Mouse (Mus musculus) Patski (cell line): Measurements from ENCODE around the gene Polr3e. TPM values are rescaled to one million over a fixed set of nuclear protein-coding genes. Genes with fewer than 3 reads are reported as not detected.
A peak's percentile ranks its signal among the peaks of the same experiment; 100 is the strongest.
"Not testable (repeated sequence)": the region's sequence is repeated elsewhere in the genome, so short reads cannot be mapped to it uniquely, and the experiment has no call there.

ENCODE experiments used
- ATAC-seq: fragments of 100-300 bp; one replicate; pipeline ENCODE4 v1.8.0; 2021
- CTCF ChIA-PET: fragments of 350-600 bp; sonication (Branson Sonifier 250); formaldehyde crosslinking; loops from one replicate; lab custom pipeline; 2022; ENCODE audit warnings: inconsistent platforms; lab: Charles Lee
- POLR2A ChIA-PET: fragments of 350-600 bp; sonication (Branson Sonifier 250); formaldehyde crosslinking; loops from one replicate; lab custom pipeline; 2022; ENCODE audit warnings: antibody characterized with exemption, inconsistent platforms; lab: Charles Lee
- DNase-seq: peaks from one replicate; pipeline ENCODE4 v3.0.0-alpha.2; 2011; ENCODE audit warnings: low read depth, low spot score
- H3K27me3 ChIP-seq: fragments of 371-371 bp; one replicate; pipeline ENCODE4 v1.5.1; 2021
- CTCF ChIP-seq: fragments of 100-300 bp; IDR thresholded peaks from one replicate; pipeline ENCODE4 v1.5.1; 2021
- in situ Hi-C: fragments of 300-500 bp; cut with MboI; formaldehyde crosslinking; loops from 3 replicates; pipeline ENCODE4 v1.11.1; 2018; ENCODE audit warnings: low pct_unique_long_range_greater_than_20kb, mixed read lengths
- polyA plus RNA-seq: library from polyadenylated mRNA; unstranded; gene quantifications from one replicate; pipeline ENCODE4 v1.2.3, GENCODE M21; 2021

Polr3e gene
- polyA plus RNA-seq, 1 experiment from 2014 or later = 27.2 TPM

DNA sequence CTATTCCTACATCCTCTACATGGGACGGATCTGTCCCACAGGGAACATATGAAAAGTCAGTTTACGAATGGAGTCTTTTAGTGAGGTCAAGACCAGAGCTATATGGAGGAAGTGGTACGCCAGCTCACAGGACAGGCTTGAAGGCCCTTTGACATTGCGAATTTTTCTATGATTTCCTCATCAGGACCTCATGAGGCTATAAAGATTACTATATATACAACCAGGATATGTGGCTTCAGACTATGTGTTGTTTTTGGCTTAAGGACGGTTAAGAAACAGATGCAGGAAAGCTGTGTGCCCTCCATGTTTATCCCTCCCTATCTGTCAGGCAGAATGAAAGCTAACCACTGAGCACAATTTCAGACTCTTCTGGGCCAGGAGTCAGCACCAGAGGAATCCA, 45.6 kb downstream of the Polr3e start:
- CTCF ChIA-PET = interaction anchor here (1.0 to 2.7 kb wide), 4 partner anchors 8 to 40 kb away, joined by 3 to 7 read pairs (median 4); no protein-coding TSS in a partner anchor
- ATAC-seq (no peak), DNase-seq (no peak)
- POLR2A ChIA-PET = interaction anchor here (0.6 kb wide), 1 partner anchor 1745 kb away, joined by 4 read pairs; no protein-coding TSS in a partner anchor
- in situ Hi-C loops = loop anchor here (10.0 kb wide), 1 partner anchor 102 kb away; no protein-coding TSS in a partner anchor
- no peaks in the 10 kb centered on the region for H3K27me3 ChIP-seq
- no peak for TF ChIP-seq CTCF

DNA sequence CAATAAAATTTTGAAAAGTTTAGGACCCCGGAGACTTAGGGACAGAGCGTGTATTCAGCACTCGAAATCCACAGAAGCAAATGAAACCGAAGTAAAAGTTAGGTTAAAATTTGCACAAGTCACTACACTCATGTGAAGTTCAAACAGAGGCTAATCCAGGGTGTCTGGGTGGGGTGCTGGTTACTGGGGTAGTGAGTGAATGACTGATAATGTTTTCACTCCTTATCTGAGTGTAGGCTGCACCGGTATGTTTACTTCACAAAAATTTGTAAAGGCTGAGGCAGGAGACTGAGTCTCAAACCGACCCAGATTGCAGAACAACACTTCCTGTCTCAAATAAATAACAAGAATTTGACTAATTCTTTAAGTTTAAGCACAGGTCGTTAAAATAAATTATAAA, 51.7 kb downstream of the Polr3e start:
- H3K27me3 ChIP-seq = no peaks in the 10 kb centered on the region
- ChIA-PET POLR2A (no interaction called here), CTCF (no interaction called here)
- no peak for TF ChIP-seq CTCF
- ATAC-seq = no peak
- in situ Hi-C loops = loop anchor here (10.0 kb wide), 1 partner anchor 96 kb away; no protein-coding TSS in a partner anchor
- no peak for DNase-seq

DNA sequence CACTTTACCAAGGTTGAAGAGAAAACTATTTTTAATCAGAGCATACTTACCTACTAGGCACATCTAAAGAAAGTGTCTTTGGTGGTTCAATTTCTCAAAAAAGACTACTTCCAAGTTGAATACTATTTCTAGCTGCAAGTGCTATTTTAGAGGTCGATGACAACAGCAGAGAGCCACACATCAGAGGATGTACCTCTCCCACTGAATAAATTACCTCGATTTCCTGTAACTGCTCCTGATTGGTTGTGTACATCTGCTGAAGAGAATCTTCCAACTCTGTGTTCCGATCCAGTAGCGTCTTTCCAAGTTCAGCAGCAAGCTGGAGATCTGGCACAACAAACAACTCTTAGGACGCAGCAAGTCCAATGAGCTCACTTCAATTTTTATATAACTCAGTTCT, 52.6 kb downstream of the Polr3e start:
- ChIA-PET CTCF (interaction anchor here (1.0 to 1.6 kb wide), 2 partner anchors 8 to 17 kb away, joined by 3 to 5 read pairs; no protein-coding TSS in a partner anchor), POLR2A (no interaction called here)
- ATAC-seq (no peak), DNase-seq (no peak)
- in situ Hi-C loops = no loop called here
- H3K27me3 ChIP-seq = no peaks in the 10 kb centered on the region
- TF ChIP-seq CTCF = no peak

DNA sequence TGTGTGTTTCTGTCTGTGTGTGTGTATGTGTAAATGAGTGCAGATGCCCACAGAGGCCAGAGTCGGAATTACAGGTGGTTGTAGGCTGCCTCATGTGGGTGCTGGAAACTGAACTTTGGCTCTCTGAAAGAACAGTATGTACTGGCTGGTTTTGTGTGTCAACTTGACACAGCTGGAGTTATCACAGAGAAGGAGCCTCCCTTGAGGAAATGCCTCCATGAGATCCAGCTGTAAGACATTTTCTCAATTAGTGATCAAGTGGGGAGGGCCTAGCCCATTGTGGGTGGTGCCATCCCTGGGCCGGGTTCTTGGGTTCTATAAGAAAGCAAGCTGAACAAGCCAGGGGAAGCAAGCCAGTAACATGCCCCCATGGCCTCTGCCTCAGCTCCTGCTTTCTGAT, 54.9 kb downstream of the Polr3e start:
- POLR2A ChIA-PET, in situ Hi-C loops, DNase-seq, ATAC-seq, H3K27me3 ChIP-seq: not testable (repeated sequence)
- CTCF ChIA-PET = interaction anchor here (0.9 to 2.3 kb wide), 2 partner anchors 28 kb away, joined by 3 to 5 read pairs; no protein-coding TSS in a partner anchor

DNA sequence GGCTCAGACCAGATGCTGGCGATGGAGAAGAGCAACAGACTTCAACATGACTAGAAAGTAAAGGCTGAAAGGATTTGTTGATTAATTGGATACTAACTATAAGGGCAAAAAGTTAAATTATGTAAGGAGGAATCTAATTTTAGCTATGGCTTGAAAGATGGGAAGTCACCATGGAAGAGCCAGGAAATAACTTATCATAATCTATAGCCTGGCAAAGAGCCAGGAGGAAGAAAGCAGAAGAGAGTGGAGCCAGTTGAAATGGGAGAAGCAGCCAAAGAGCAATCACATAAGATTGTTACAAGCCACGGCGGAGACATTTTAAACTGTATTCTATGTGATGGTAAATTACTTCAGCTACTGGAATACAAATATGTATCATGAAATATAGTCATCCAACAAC, 56.5 kb downstream of the Polr3e start:
- TF ChIP-seq CTCF = no peak
- POLR2A ChIA-PET = no interaction called here
- no peaks in the 10 kb centered on the region for H3K27me3 ChIP-seq
- ATAC-seq (no peak), DNase-seq (no peak)
- CTCF ChIA-PET = interaction anchor here (0.7 to 2.1 kb wide), 5 partner anchors 14 to 104 kb away, joined by 3 to 9 read pairs (median 3); no protein-coding TSS in a partner anchor
- in situ Hi-C loops = no loop called here

DNA sequence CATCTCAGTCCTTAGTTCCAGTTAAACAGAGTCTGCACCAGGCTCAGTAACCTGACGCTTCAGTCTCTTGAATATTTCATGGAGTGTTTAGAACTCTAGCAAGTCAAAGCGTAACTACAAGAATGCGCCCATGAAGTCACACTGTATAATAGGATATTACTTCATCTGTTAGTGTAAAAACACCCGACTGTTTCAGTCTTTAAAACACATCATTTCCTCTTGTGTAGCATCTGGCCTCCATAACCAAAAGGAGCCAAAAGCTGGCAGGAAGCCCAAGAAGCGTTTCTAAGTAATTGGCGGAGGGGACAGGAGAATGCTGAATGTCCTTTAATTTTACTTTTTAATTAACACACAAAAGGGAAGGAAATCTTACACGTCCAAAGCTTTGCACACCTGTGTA, 59.5 kb downstream of the Polr3e start:
- no peak for ATAC-seq

DNA sequence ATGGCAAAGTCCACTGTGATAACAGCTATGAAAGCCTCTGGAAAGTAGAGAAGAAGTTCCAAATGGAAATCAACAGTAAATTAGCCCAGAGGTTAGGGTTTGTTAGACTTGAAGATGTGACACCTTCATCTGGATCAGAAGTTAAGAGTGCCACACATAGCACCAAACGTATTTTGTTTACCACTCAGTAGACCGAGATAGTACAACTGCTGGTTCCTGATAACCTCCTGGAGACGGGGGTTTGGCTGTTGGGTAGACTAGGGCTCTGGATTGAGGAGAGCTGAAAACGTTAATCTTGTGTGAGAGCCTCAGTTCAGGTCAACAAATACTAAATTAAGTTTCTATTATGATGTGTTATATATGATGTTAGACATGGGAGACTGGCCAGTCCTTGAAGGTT, 62.5 kb downstream of the Polr3e start:
- H3K27me3 ChIP-seq = no peaks in the 10 kb centered on the region
- in situ Hi-C loops = no loop called here
- POLR2A ChIA-PET = no interaction called here
- ATAC-seq (no peak), DNase-seq (no peak)
- CTCF ChIA-PET = interaction anchor here (1.3 to 3.0 kb wide), 3 partner anchors 10 to 19 kb away, joined by 3 to 15 read pairs (median 7); no protein-coding TSS in a partner anchor
- no peak for TF ChIP-seq CTCF

More for the DNA sequence above, 59.5 kb downstream of the Polr3e start:
- no peak for DNase-seq
- no peaks in the 10 kb centered on the region for H3K27me3 ChIP-seq
- CTCF ChIA-PET = interaction anchor here (0.8 to 2.1 kb wide), 3 partner anchors 14 to 42 kb away, joined by 3 to 7 read pairs (median 3); no protein-coding TSS in a partner anchor
- TF ChIP-seq CTCF = no peak
- in situ Hi-C loops = no loop called here
- POLR2A ChIA-PET = no interaction called here

DNA sequence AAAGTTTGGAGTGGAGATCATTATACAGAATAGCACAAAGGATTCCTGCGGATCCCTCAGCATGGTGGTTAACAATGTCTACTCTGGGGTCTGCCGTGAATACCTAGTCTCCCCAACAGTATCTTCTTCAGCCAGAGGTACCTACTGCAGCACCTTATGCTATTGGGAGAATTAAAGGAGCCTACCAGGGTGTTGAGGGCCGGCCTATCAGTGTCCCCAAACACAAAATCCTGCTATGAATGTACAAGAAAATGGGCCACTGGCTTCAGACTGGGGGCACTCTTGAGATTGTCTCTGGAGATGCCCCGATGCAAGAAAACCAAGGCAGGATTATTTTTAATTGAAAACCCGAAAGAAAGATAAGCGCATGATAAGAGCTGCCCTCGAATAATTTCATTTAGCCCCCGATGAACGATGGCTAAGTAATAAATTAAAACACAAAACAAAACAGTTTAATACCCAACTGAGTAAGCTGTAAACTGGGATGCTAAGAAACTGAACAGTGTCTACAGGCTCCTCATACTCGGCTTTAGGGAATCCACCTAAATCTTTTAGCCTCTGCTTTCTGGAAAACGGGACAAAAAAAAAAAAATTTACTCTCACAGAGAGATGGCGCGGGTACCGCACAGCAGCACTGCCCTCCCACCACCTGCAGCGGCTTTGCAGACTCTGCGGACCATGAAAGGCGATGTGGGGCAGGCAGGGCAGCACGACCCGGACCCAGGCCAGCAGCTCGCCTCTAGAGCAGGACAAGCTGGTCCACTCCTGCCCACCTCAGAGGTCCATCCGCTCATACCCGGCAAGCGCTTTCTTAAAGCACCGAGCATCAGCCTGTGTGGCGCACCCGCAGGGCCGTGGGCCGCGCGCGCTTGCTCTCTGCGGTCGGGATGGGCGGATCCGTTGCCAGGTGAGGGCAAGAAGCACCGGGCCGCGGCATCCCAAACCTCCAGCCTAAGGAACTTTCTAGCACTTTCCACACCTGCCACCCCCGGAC, 63.7 kb downstream of the Polr3e start:
- ChIA-PET POLR2A (interaction anchor here (0.8 to 2.1 kb wide), 4 partner anchors 19 to 74 kb away, joined by 3 to 5 read pairs (median 3); no protein-coding TSS in a partner anchor), CTCF (interaction anchor here (1.6 to 3.0 kb wide), 3 partner anchors 9 to 20 kb away, joined by 4 to 15 read pairs (median 7); no protein-coding TSS in a partner anchor)
- H3K27me3 ChIP-seq = no peaks in the 10 kb centered on the region
- DNase-seq = no peak
- ATAC-seq = peak; percentile 59
- no peak for TF ChIP-seq CTCF
- in situ Hi-C loops = no loop called here

DNA sequence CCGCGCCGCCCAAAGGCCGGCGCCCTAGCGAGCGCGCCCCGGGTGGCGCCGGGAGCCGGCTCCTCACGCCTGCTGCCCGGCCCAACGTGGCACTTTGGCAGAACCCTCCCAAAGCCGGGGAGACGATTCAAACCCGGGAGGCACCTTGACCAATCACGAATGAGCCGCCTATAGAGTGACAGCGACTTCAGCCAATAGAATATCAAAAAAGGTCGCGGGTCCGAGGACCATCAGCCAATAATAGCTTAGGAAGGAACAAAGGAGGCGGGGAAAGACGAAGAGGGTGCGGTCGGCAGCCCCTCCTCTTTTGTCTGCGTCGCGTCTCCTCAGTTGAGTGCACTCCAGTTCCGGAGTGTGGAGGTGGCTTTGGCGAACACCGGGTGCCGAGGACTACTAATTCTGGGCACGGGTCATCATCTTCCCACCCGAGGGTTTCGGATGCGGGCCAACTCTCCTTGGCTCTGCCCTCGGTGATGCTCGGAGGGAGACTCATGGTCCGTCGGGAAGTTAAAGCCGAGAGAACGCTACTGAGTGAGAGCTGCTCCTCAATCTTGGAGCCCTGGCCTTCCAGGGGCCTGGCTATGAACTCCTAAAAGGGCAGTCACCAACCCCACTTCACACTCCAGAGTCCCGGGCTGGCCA, 64.8 kb downstream of the Polr3e start, which contains the start of the genes Cdr2 and Mfsd13b:
Gene Cdr2 (minus strand): TSS at position 113 of the 642 bp plus-strand sequence.
Gene Mfsd13b (plus strand): TSS at position 310 of the 642 bp plus-strand sequence.
- TF ChIP-seq CTCF = no peak
- ChIA-PET CTCF (interaction anchor here (1.4 to 2.1 kb wide), 3 partner anchors 11 to 55 kb away, joined by 3 to 12 read pairs (median 4); no protein-coding TSS in a partner anchor), POLR2A (interaction anchor here (0.6 to 2.1 kb wide), 6 partner anchors 9 to 133 kb away, joined by 3 to 5 read pairs (median 4); no protein-coding TSS in a partner anchor)
- H3K27me3 ChIP-seq = no peaks in the 10 kb centered on the region
- peak; percentile 96 for DNase-seq
- ATAC-seq = peak; percentile 98
- in situ Hi-C loops = no loop called here
